In the genomic region with DNA sequence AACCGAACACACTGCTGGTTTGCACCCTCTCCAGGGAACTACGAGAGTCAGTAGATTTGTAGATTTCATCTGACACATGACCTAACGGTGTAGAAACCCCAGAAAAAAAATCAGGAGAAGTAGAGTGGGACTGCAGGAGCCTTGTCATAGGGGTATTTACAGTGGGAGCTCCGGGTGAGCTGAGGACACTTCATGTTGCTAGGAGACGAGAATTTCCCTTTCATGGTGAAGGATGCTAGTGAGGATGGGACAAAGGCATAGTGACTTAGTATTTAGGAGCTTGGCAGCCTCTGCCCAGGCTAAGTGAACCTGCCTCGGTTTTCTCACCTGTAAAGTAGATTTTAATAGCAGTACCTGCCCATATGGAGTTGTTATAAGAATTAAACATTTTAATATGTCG, we compare ENCODE assay signal across 27 mouse cellular contexts. TPM values are rescaled to one million over a fixed set of nuclear protein-coding genes. Genes with fewer than 3 reads are reported as not detected.
A peak's percentile ranks its signal among the peaks of the same experiment; 100 is the strongest.
DNase-seq lines count a peak whose midpoint lies in the region; ATAC-seq and TF ChIP-seq lines count a peak whose summit lies in the region.
"Had no signal": no experiment of that assay in that cellular context is flagged by ENCODE, and none has a peak within 500 bp of the region (broad histone marks: within the 10 kb centered on the region; RNA-seq: fewer than 3 reads in every experiment).

No protein-coding gene starts in this region.

- intact Hi-C loops in left cerebral cortex, adult 2 months (cut with DNase I), result no loop called here

- no peak for ATAC-seq in forebrain, embryonic 14.5 days
- no peak for ATAC-seq in forebrain, embryonic 15.5 days (replicated peaks)
- ATAC-seq: CD4-positive, CD25-positive, alpha-beta regulatory T cell, adult 4 months; inflammation-experienced regulatory T-cells, adult 6 months had no signal

- H3K4me1 ChIP-seq in forebrain, embryonic 14.5 days (ENCODE audit: control insufficient read depth, insufficient read depth, low read length), result 0 out of 2 replicates have a peak, but pooled peaks cover 6% of the 10 kb centered on the region
- H3K4me1 ChIP-seq in forebrain, embryonic 15.5 days, result 0 out of 2 replicates have a peak, but pooled peaks cover 6% of the 10 kb centered on the region
- H3K4me1 ChIP-seq: hindbrain, embryonic 12.5 days; limb, embryonic 10.5 days; liver, embryonic 15.5 days; lung, embryonic 15.5 days; megakaryocyte, embryonic 14.5 days had no signal

- H3K27ac ChIP-seq in forebrain, embryonic 14.5 days (ENCODE audit: low read depth, low read length), result no peak overlapping the region
- H3K27ac ChIP-seq in forebrain, embryonic 15.5 days (replicated peaks), result no peak overlapping the region
- H3K27ac ChIP-seq in left cerebral cortex, adult 2 months, result peak overlapping the region; percentile 26
- H3K27ac ChIP-seq: embryonic facial prominence, embryonic 13.5 days; hindbrain, embryonic 12.5 days; limb, embryonic 10.5 days; liver, embryonic 15.5 days; lung, embryonic 15.5 days; stomach, postnatal 0 days had no signal

- H3K9me3 ChIP-seq in forebrain, embryonic 14.5 days (replicated peaks; ENCODE audit: control insufficient read depth, low read length), result no peaks in the 10 kb centered on the region
- no peaks in the 10 kb centered on the region for H3K9me3 ChIP-seq in forebrain, embryonic 15.5 days
- H3K9me3 ChIP-seq: embryonic facial prominence, embryonic 13.5 days; hindbrain, embryonic 12.5 days; limb, embryonic 10.5 days; liver, embryonic 15.5 days; lung, embryonic 15.5 days had no signal

- peak; percentile 57 for DNase-seq in forebrain, embryonic 14.5 days (ENCODE audit: low spot score)
- no peak for DNase-seq in left cerebral cortex, adult 2 months (ENCODE audit: extremely low spot score in 1 of 2, low spot score in 2 of 2)
- DNase-seq in left cerebral cortex, adult 9 months (ENCODE audit: low spot score in 2 of 2), result no peak
- peak; percentile 37 for DNase-seq in right cerebral cortex, postnatal 4 days
- DNase-seq in right cerebral cortex, adult 2 months (ENCODE audit: low spot score in 2 of 2), result no peak
- DNase-seq in telencephalon, adult 2 months (ENCODE audit: low read depth, low spot score), result peak; percentile 26
- no peak for DNase-seq in cerebellum, postnatal 25 days
- DNase-seq: adrenal gland, postnatal 36 days; cerebellum, adult 2 months; cerebellum, postnatal 36 days; embryo, embryonic 11 days; gastrocnemius, postnatal 36 days; kidney, adult 18-20 months; kidney, postnatal 10 days; liver; lung, postnatal 36 days had no signal

- H3K27me3 ChIP-seq in forebrain, embryonic 14.5 days (replicated peaks; ENCODE audit: control insufficient read depth, insufficient read depth, low read length), result no peaks in the 10 kb centered on the region
- H3K27me3 ChIP-seq in forebrain, embryonic 15.5 days, result no peaks in the 10 kb centered on the region
- H3K27me3 ChIP-seq: embryonic facial prominence, embryonic 13.5 days; hindbrain, embryonic 12.5 days; liver, embryonic 15.5 days; lung, embryonic 15.5 days; megakaryocyte, embryonic 14.5 days had no signal

- no peak overlapping the region for H3K4me3 ChIP-seq in forebrain, embryonic 14.5 days (ENCODE audit: low read depth, low read length)
- no peak overlapping the region for H3K4me3 ChIP-seq in forebrain, embryonic 15.5 days
- no peak overlapping the region for H3K4me3 ChIP-seq in left cerebral cortex, adult 2 months
- H3K4me3 ChIP-seq: embryonic facial prominence, embryonic 13.5 days; erythroblast, embryonic 14.5 days; hindbrain, embryonic 12.5 days; limb, embryonic 10.5 days; liver, embryonic 15.5 days; lung, embryonic 15.5 days; megakaryocyte, embryonic 14.5 days had no signal

- H3K4me2 ChIP-seq in forebrain, embryonic 14.5 days (ENCODE audit: low read length), result no peak overlapping the region
- no peak overlapping the region for H3K4me2 ChIP-seq in forebrain, embryonic 15.5 days (replicated peaks)
- H3K4me2 ChIP-seq: embryonic facial prominence, embryonic 13.5 days; hindbrain, embryonic 12.5 days; liver, embryonic 15.5 days; lung, embryonic 15.5 days had no signal

- H3K9ac ChIP-seq in forebrain, embryonic 14.5 days (ENCODE audit: low read length), result no peak overlapping the region
- H3K9ac ChIP-seq in forebrain, embryonic 15.5 days (replicated peaks), result no peak overlapping the region
- H3K9ac ChIP-seq: embryonic facial prominence, embryonic 13.5 days; hindbrain, embryonic 12.5 days; liver, embryonic 15.5 days; lung, embryonic 15.5 days had no signal

- TF ChIP-seq CTCF in left cerebral cortex, adult 2 months (IDR thresholded peaks at IDR 0.05), result no peak

- 67% methylated on average over 7 of the region's 7 CpGs for WGBS in forebrain, embryonic 14.5 days
- WGBS in forebrain, embryonic 15.5 days, result 54% methylated on average over 7 of the region's 7 CpGs

- H3K36me3 ChIP-seq in forebrain, embryonic 14.5 days (ENCODE audit: control insufficient read depth, insufficient read depth, low read length), result no peaks in the 10 kb centered on the region
- no peaks in the 10 kb centered on the region for H3K36me3 ChIP-seq in forebrain, embryonic 15.5 days
- H3K36me3 ChIP-seq: embryonic facial prominence, embryonic 13.5 days; hindbrain, embryonic 12.5 days; limb, embryonic 10.5 days; liver, embryonic 15.5 days; lung, embryonic 15.5 days had no signal

RNA-seq across cellular contexts. Expression of a gene that starts 52.8 kb away (rescaled TPM):
- polyA plus RNA-seq in forebrain, embryonic 14.5 days (2014; fragmentation: Nextera tagmentation; extraction: Ambion mirVana), result 85.7 and 89.1 TPM in 2 replicates
- 93.3 and 95.7 TPM in 2 replicates for polyA plus RNA-seq in forebrain, embryonic 15.5 days (2015; fragmentation: Nextera tagmentation; extraction: Ambion mirVana)
- total RNA-seq in left cerebral cortex, adult 2 months (2021), result 100 to 1,000 TPM; 173 to 174 TPM
- polyA plus RNA-seq: erythroblast, embryonic 14.5 days had no signal

Comparison
In these comparisons a context has a peak if more than half of its experiments do, and no peak if none do; other contexts are left out.
1. DNase-seq: peak in forebrain, embryonic 14.5 days (single experiment), right cerebral cortex, postnatal 4 days (single experiment) and telencephalon, adult 2 months (single experiment); none in left cerebral cortex, adult 2 months (0 of 2), left cerebral cortex, adult 9 months (0 of 2), right cerebral cortex, adult 2 months (0 of 2) and cerebellum, postnatal 25 days (0 of 2).